Mouse (Mus musculus) gastrocnemius, adult 2 months (tissue): Measurements from ENCODE around the gene Gm20388. TPM values are rescaled to one million over a fixed set of nuclear protein-coding genes. Genes with fewer than 3 reads are reported as not detected.

Experiments used
- DNase-seq: peaks from one replicate; pipeline ENCODE4 v3.0.0; 2022
- H3K27ac ChIP-seq: fragments of 200-600 bp; 2 replicates; pipeline ENCODE4 v1.8.1; 2022; ENCODE audit warnings: mild to moderate bottlenecking
- H3K4me3 ChIP-seq: fragments of 200-600 bp; 2 replicates; pipeline ENCODE4 v1.8.1; 2022; ENCODE audit warnings: mild to moderate bottlenecking, moderate library complexity
- CTCF ChIP-seq: fragments of 200-600 bp; IDR thresholded peaks from 2 replicates; pipeline ENCODE4 v1.8.1; 2022; ENCODE audit warnings: antibody characterized with exemption, mild to moderate bottlenecking, moderate library complexity
- intact Hi-C: fragments of 180-260 bp; cut with DNase I; formaldehyde crosslinking; loops from one replicate; pipeline ENCODE4 v1.15.1; 2025
- total RNA-seq, 2 experiments: library from RNA; stranded (reverse); gene quantifications; 2 replicates each; pipeline ENCODE4 v1.2.3; 2021

The Gm20388 gene
- total RNA-seq, 2 experiments from 2014 or later = 6.1 to 15.0 TPM

- intact Hi-C loops = no loop called here
- DNase-seq = peak; percentile 87
- no peak overlapping the region for H3K4me3 ChIP-seq
- peak; percentile 97 for TF ChIP-seq CTCF
- H3K27ac ChIP-seq = peak overlapping the region; percentile 71
These were observed 161.0 kb downstream of the Gm20388 start for GRCm38 (mm10) chr8:120071684-120072083.

- TF ChIP-seq CTCF = no peak
- peak overlapping the region; percentile 71 for H3K27ac ChIP-seq
- no peak for DNase-seq
- no peak overlapping the region for H3K4me3 ChIP-seq
- intact Hi-C loops = no loop called here
These were observed 161.6 kb downstream of the Gm20388 start for GRCm38 (mm10) chr8:120072259-120072658.

GRCm38 (mm10) chr8:120072827-120073226 is 162.2 kb downstream of the Gm20388 start:
- DNase-seq = peak; percentile 59
- Histone ChIP-seq H3K27ac (peak overlapping the region; percentile 71), H3K4me3 (no peak overlapping the region)
- TF ChIP-seq CTCF = no peak
- intact Hi-C loops = no loop called here

- Histone ChIP-seq H3K27ac (no peak overlapping the region), H3K4me3 (no peak overlapping the region)
- DNase-seq = no peak
- TF ChIP-seq CTCF = peak; percentile 7; the same call in 1 of the 2 replicates
- intact Hi-C loops = no loop called here
These were observed 163.9 kb downstream of the Gm20388 start for GRCm38 (mm10) chr8:120074516-120074915.

GRCm38 (mm10) chr8:120075347-120075746 is 164.7 kb downstream of the Gm20388 start:
- intact Hi-C loops = no loop called here
- H3K27ac ChIP-seq = no peak overlapping the region
- no peak for TF ChIP-seq CTCF
- DNase-seq = no peak
- H3K4me3 ChIP-seq = no peak overlapping the region

- Histone ChIP-seq H3K4me3 (no peak overlapping the region), H3K27ac (no peak overlapping the region)
- intact Hi-C loops = loop anchor here (1.0 kb wide), 1 partner anchor 134 kb away; no protein-coding TSS in a partner anchor
- peak; percentile 84 for TF ChIP-seq CTCF
- DNase-seq = peak; percentile 87
These were observed 167.4 kb downstream of the Gm20388 start for GRCm38 (mm10) chr8:120078080-120078479.

GRCm38 (mm10) chr8:120079361-120079760 is 168.7 kb downstream of the Gm20388 start:
- H3K27ac ChIP-seq = no peak overlapping the region
- intact Hi-C loops = no loop called here
- no peak overlapping the region for H3K4me3 ChIP-seq
- DNase-seq = no peak
- no peak for TF ChIP-seq CTCF

- Histone ChIP-seq H3K4me3 (no peak overlapping the region), H3K27ac (no peak overlapping the region)
- DNase-seq = peak; percentile 59
- TF ChIP-seq CTCF = no peak
- intact Hi-C loops = no loop called here
These were observed 172.6 kb downstream of the Gm20388 start for GRCm38 (mm10) chr8:120083261-120083660.

GRCm38 (mm10) chr8:120084783-120085182 is 174.1 kb downstream of the Gm20388 start:
- DNase-seq = no peak
- intact Hi-C loops = no loop called here
- Histone ChIP-seq H3K27ac (no peak overlapping the region), H3K4me3 (no peak overlapping the region)
- TF ChIP-seq CTCF = no peak

- no peak for TF ChIP-seq CTCF
- intact Hi-C loops = no loop called here
- no peak overlapping the region for H3K4me3 ChIP-seq
- H3K27ac ChIP-seq = no peak overlapping the region
- no peak for DNase-seq
These were observed 178.9 kb downstream of the Gm20388 start for GRCm38 (mm10) chr8:120089511-120089910.

GRCm38 (mm10) chr8:120091032-120091431 is 180.4 kb downstream of the Gm20388 start:
- TF ChIP-seq CTCF = no peak
- H3K27ac ChIP-seq = no peak overlapping the region
- intact Hi-C loops = no loop called here
- H3K4me3 ChIP-seq = no peak overlapping the region
- no peak for DNase-seq

GRCm38 (mm10) chr8:120093103-120093502 is 182.5 kb downstream of the Gm20388 start:
- intact Hi-C loops = no loop called here
- no peak for TF ChIP-seq CTCF
- H3K27ac ChIP-seq = no peak overlapping the region
- no peak overlapping the region for H3K4me3 ChIP-seq
- DNase-seq = no peak

GRCm38 (mm10) chr8:120094801-120095200 is 184.2 kb downstream of the Gm20388 start:
- intact Hi-C loops = no loop called here
- Histone ChIP-seq H3K4me3 (no peak overlapping the region), H3K27ac (0 out of 2 replicates have a peak overlapping the region, but pooled peaks have one; percentile 12)
- no peak for TF ChIP-seq CTCF
- DNase-seq = no peak

- no peak for DNase-seq
- TF ChIP-seq CTCF = no peak
- no peak overlapping the region for H3K27ac ChIP-seq
- no peak overlapping the region for H3K4me3 ChIP-seq
- intact Hi-C loops = no loop called here
These were observed 185.8 kb downstream of the Gm20388 start for GRCm38 (mm10) chr8:120096486-120096885.
